Mouse (Mus musculus) lung, embryonic 14.5 days (tissue): ENCODE measurements around the gene Chchd6. TPM values are rescaled to one million over a fixed set of nuclear protein-coding genes. Genes with fewer than 3 reads are reported as not detected.

ENCODE experiments used
- ATAC-seq: fragments of 200-750 bp; cut with Nextera tagmentation; 2 replicates; pipeline ENCODE4 v1.8.0; 2017; ENCODE audit warnings: mild to moderate bottlenecking, moderate TSS enrichment, moderate library complexity; ENCODE audit not compliant: insufficient read depth
- DNase-seq: peaks from one replicate; pipeline ENCODE4 v3.0.0-alpha.2; 2015
- H3K27ac ChIP-seq: fragments of 300-500 bp; sonication (generic); 2 replicates; pipeline ENCODE4 v1.5.1; 2014; ENCODE audit warnings: low read depth, mild to moderate bottlenecking, moderate library complexity
- H3K27me3 ChIP-seq: fragments of 300-500 bp; sonication (generic); 2 replicates; pipeline ENCODE4 v1.6.1; 2014; ENCODE audit warnings: low read length, control low read depth; ENCODE audit not compliant: insufficient read depth
- H3K36me3 ChIP-seq: fragments of 300-500 bp; sonication (generic); 2 replicates; pipeline ENCODE4 v1.6.1; 2014; ENCODE audit warnings: control low read depth; ENCODE audit not compliant: insufficient read depth
- H3K4me1 ChIP-seq: fragments of 300-500 bp; sonication (generic); 2 replicates; pipeline ENCODE4 v1.6.1; 2014; ENCODE audit warnings: antibody characterized with exemption, control low read depth; ENCODE audit not compliant: insufficient read depth
- H3K4me2 ChIP-seq: fragments of 300-500 bp; sonication (generic); 2 replicates; pipeline ENCODE4 v1.6.1; 2014; ENCODE audit warnings: mild to moderate bottlenecking
- H3K4me3 ChIP-seq: fragments of 300-500 bp; sonication (generic); 2 replicates; pipeline ENCODE4 v1.5.1; 2014; ENCODE audit warnings: low read depth, low read length
- H3K9ac ChIP-seq: fragments of 300-500 bp; sonication (generic); 2 replicates; pipeline ENCODE4 v1.6.1; 2014
- H3K9me3 ChIP-seq: fragments of 300-500 bp; sonication (generic); 2 replicates; pipeline ENCODE4 v1.6.1; 2016; ENCODE audit warnings: low read depth, low read length, control low read depth
- CTCF ChIP-seq: IDR thresholded peaks from 2 replicates; pipeline ENCODE4 v1.5.1; 2016; ENCODE audit warnings: antibody characterized with exemption, low read depth
- WGBS: fragments of 180-500 bp; shearing (Covaris S2); extraction: QIAGEN DNeasy Blood & Tissue Kit; methylation state at CpG from one replicate; pipeline ENCODE4 v1.1.7; 2014; 5-methylcytosine and 5-hydroxymethylcytosine counted together
- polyA plus RNA-seq: library from polyadenylated mRNA; unstranded; fragments of >200 nt; fragmentation: Nextera tagmentation; extraction: Ambion mirVana; gene quantifications from 2 replicates; pipeline ENCODE4 v1.2.1, GENCODE M21; 2014

Gene Chchd6
- polyA plus RNA-seq, 1 experiment from 2014 or later, result 69.3 TPM

DNA sequence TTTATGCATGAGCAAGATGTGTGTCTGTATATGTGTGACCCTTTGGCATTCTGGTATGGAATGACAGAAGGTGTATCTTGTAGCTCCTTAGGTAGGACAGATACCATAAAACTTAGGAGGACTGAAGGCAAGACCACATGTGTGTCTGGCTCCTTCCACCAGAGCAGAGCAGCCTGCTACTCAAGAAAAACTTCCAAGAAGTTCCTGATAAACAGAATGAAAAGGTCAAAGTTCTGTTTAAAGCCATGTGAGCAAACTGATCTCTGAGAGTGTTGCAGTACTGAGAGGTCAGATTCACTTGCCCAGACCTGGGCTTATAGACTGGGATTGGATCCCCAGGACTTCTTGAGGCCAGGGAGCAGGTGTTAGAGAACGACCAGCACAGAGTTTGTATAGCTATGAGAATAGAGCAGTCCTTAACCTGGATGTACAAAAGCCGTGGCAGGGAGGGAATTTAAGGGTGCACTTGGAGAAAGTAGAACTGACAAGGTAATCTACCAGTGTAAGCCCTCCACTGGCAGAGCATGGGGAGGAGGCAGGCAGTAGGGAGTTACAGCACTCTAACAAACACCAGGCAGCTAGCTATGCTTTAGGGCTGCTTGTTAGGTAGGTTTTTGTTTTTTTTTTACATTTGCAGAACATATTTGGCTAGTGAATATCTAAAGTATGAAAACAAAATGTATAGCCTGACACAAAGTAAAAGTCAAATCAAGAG lies 166.6 kb downstream of the Chchd6 start:
- DNase-seq, result no peak
- Histone ChIP-seq H3K4me3 (no peak overlapping the region), H3K36me3 (no peaks in the 10 kb centered on the region), H3K9ac (no peak overlapping the region), H3K4me1 (no peaks in the 10 kb centered on the region), H3K9me3 (no peaks in the 10 kb centered on the region), H3K4me2 (no peak overlapping the region), H3K27me3 (no peaks in the 10 kb centered on the region), H3K27ac (no peak overlapping the region)
- TF ChIP-seq CTCF, result no peak
- WGBS, result 26% methylated on average over 2 of the region's 2 CpGs
- ATAC-seq, result no peak

DNA sequence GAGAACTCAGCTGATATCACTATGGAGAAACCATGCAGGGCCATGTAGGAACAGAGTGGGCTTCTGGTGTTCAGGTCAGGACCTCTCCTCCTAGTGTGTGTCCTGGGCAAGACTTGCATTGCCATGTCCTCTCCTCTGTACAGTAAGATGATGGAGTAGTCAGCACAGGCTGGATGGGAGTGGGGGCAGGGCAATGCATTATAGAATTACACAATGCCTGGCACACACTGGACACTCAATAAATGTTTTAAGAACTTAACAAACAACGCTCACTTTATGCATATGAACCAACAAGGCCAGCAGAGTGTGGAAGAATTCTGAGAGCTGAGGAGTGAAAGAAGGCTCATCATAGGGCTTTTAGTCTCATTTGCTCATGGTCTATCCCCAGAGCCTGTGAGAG lies 171.0 kb downstream of the Chchd6 start:
- Histone ChIP-seq H3K27ac (no peak overlapping the region), H3K4me3 (no peak overlapping the region), H3K36me3 (no peaks in the 10 kb centered on the region), H3K4me2 (no peak overlapping the region), H3K27me3 (no peaks in the 10 kb centered on the region), H3K9ac (no peak overlapping the region), H3K4me1 (no peaks in the 10 kb centered on the region), H3K9me3 (no peaks in the 10 kb centered on the region)
- no peak for TF ChIP-seq CTCF
- ATAC-seq (no peak), DNase-seq (no peak)
- 67% methylated on average over 1 of the region's 1 CpGs for WGBS

DNA sequence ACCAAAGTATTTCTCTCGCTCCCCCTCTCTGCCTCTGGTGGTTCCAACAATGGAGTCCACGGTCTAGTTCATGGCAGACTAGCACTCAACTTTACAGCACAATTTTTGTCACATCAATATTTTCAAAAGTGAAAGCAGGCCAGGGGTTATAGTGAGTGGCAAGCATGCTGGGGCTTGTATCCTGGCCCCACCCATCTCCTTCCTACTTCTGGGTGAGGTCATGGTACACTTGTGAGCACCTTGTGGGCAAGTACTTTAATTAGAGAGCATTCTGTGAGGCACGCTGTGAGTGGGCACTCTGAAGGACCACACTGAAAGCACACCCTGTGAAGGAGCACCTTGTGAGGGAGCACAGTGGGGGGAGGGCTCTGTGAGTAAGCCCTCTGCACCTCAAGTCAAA lies 172.8 kb downstream of the Chchd6 start:
- ATAC-seq, result peak; percentile 70
- no peak for TF ChIP-seq CTCF
- H3K27ac ChIP-seq, result no peak overlapping the region

DNA sequence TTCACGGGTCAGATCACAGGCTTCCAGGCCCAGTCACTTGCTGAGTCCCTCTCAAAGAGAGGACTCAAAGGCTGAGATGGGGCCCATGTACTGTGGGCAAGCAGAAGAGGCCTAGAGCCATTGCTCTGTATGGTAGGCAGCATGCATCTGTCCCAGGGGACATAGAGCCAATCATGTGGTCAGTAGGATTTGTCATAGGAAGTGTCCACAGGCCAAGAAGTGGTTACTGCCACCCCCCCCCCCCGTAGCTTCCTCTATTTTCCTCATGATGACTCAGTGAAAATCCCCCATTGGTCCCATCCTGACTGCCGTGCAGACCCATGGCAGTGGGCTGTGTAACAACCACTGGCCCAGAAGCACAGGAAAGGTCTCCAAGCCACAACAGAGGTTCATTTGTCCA lies 173.5 kb downstream of the Chchd6 start:
- ATAC-seq, result no peak; the same call in 1 of the 2 replicates
- WGBS, result 75% methylated on average over 3 of the region's 3 CpGs
- H3K9ac ChIP-seq, result no peak overlapping the region
- no peak overlapping the region for H3K27ac ChIP-seq
- no peak overlapping the region for H3K4me2 ChIP-seq
- no peak for DNase-seq
- no peaks in the 10 kb centered on the region for H3K9me3 ChIP-seq
- H3K27me3 ChIP-seq, result no peaks in the 10 kb centered on the region
- no peak for TF ChIP-seq CTCF
- H3K4me1 ChIP-seq, result no peaks in the 10 kb centered on the region
- H3K36me3 ChIP-seq, result no peaks in the 10 kb centered on the region
- H3K4me3 ChIP-seq, result no peak overlapping the region

More for the DNA sequence above, 172.8 kb downstream of the Chchd6 start:
- H3K36me3 ChIP-seq, result no peaks in the 10 kb centered on the region
- WGBS, result 78% methylated on average over 3 of the region's 3 CpGs
- no peak overlapping the region for H3K4me3 ChIP-seq
- peak; percentile 31 for DNase-seq
- no peak overlapping the region for H3K9ac ChIP-seq
- no peak overlapping the region for H3K4me2 ChIP-seq
- H3K4me1 ChIP-seq, result no peaks in the 10 kb centered on the region
- H3K27me3 ChIP-seq, result no peaks in the 10 kb centered on the region
- H3K9me3 ChIP-seq, result no peaks in the 10 kb centered on the region

DNA sequence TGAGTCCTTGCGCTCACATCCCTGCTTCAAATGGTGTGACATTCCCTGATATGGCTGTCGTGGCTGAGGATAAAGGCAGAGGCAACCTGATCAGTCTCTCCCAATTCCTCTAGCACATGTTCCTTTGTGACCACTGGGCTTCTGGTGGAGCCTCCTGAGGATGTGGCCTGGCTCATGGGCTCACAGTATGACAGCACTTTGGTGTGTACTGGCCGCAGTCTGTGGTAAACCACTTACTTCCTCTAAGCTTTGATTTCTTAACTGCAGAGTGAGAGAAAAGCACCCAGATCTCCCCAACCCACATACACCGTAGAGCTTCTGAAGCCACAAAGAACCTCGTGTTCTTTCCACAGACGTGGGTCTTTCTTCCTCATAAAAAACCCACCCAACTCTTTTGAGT lies 173.9 kb downstream of the Chchd6 start:
- no peak for TF ChIP-seq CTCF
- Histone ChIP-seq H3K9me3 (no peaks in the 10 kb centered on the region), H3K27me3 (no peaks in the 10 kb centered on the region), H3K4me2 (no peak overlapping the region), H3K4me3 (no peak overlapping the region), H3K4me1 (no peaks in the 10 kb centered on the region), H3K36me3 (no peaks in the 10 kb centered on the region), H3K27ac (no peak overlapping the region), H3K9ac (no peak overlapping the region)
- ATAC-seq, result no peak
- 81% methylated on average over 6 of the region's 6 CpGs for WGBS
- peak; percentile 12 for DNase-seq

DNA sequence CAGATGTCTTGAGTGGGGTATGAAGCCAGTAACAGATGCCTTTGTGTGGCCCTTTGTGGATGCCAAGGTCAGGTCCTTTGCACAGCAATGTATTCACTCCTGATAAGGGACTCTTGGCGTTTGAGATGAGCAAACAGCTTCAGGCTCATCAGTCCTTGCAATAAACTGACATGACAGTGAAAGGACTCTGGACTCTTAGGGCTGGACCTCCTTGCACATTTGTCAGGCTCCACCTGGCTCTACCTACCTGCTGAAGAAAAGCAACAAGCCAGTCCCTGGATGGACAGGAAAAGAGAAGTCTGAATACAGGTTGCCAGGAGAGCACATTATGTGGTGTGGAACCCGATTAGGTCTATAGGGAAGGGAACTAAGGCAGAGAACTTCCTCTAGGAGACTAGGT lies 174.7 kb downstream of the Chchd6 start:
- WGBS, result 56% methylated on average over 2 of the region's 2 CpGs
- no peak overlapping the region for H3K4me3 ChIP-seq
- H3K27ac ChIP-seq, result no peak overlapping the region
- ATAC-seq, result no peak
- DNase-seq, result no peak
- no peaks in the 10 kb centered on the region for H3K9me3 ChIP-seq
- no peak for TF ChIP-seq CTCF
- H3K4me2 ChIP-seq, result no peak overlapping the region
- H3K36me3 ChIP-seq, result no peaks in the 10 kb centered on the region
- H3K9ac ChIP-seq, result no peak overlapping the region
- no peaks in the 10 kb centered on the region for H3K4me1 ChIP-seq
- H3K27me3 ChIP-seq, result no peaks in the 10 kb centered on the region

DNA sequence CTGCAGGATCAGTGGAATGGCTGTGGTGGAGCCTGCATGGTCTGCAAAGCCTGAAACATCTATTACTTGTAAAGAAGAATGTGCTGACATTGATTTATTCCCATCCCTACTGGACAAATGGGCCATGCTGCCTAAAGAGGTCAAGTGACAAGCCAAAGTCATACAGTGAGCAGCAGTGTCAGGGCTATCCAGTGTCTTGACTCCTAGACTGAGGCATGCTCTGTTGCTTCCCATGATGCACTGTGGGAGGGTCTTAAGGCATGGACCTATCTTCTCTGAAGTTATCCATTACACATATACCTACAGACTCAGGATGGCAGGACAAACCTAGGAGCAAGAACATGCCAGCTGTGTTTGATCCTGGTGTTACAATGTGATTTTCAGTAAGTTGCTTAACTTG lies 175.3 kb downstream of the Chchd6 start:
- no peaks in the 10 kb centered on the region for H3K4me1 ChIP-seq
- no peak for DNase-seq
- no peak for ATAC-seq
- no peak overlapping the region for H3K4me3 ChIP-seq
- no peaks in the 10 kb centered on the region for H3K27me3 ChIP-seq
- H3K9me3 ChIP-seq, result no peaks in the 10 kb centered on the region
- TF ChIP-seq CTCF, result no peak
- no peaks in the 10 kb centered on the region for H3K36me3 ChIP-seq
- no peak overlapping the region for H3K27ac ChIP-seq
- no peak overlapping the region for H3K9ac ChIP-seq
- no peak overlapping the region for H3K4me2 ChIP-seq
